Mouse (Mus musculus) layer of hippocampus, postnatal 14 days (tissue): Measurements from ENCODE around the gene Gm7073. TPM values are rescaled to one million over a fixed set of nuclear protein-coding genes. Genes with fewer than 3 reads are reported as not detected.

Experiments
- microRNA-seq, 2 experiments: library from miRNA; unstranded; fragments of <30 nt; microRNA quantifications; one replicate each; pipeline ENCODE4 v1.2.0; 2021
- total RNA-seq, 2 experiments: library from RNA; stranded (reverse); gene quantifications; 2 replicates each; pipeline ENCODE4 v1.2.3; 2021

The Gm7073 gene
- total RNA-seq, 2 experiments from 2014 or later, result not detected

Small RNAs within 50 kb of the gene (microRNA-seq; reads per million reads assigned to microRNA genes)
- gene Mir505, result 312 to 354 reads per million in 2 experiments

Other genes starting within 250 kb of the Gm7073 start
- 10 to 100 TPM; 13.1 to 13.5 TPM for gene Atp11c, start 53.4 kb upstream of the Gm7073 start, total RNA-seq